Mouse (Mus musculus) hematopoietic stem cell, adult 5-6 weeks (primary cell): ENCODE results near the gene Gde1. TPM values are rescaled to one million over a fixed set of nuclear protein-coding genes. Genes with fewer than 3 reads are reported as not detected.

Source experiments
- ATAC-seq, 2 experiments: fragments of 125-278 bp in 1 of 2; replicated peaks in 1 of 2; 2 replicates each; pipeline ENCODE4 v1.8.0; 2016 to 2017; ENCODE audit warnings: inconsistent platforms in 2 of 2, mild to moderate bottlenecking in 2 of 2, moderate number of reproducible peaks in 2 of 2, low read depth in 1 of 2, moderate TSS enrichment in 1 of 2; ENCODE audit not compliant: low FRiP score in 2 of 2, poor library complexity in 2 of 2, severe bottlenecking in 2 of 2, insufficient read depth in 1 of 2, low TSS enrichment in 1 of 2
- total RNA-seq: library from RNA; stranded (forward); fragments of 172-1452, 232-1000 nt; gene quantifications from 2 replicates; pipeline ENCODE4 v1.2.3, GENCODE M21; 2017

Gene Gde1
- total RNA-seq, 1 experiment from 2014 or later: 30.0 TPM

DNA sequence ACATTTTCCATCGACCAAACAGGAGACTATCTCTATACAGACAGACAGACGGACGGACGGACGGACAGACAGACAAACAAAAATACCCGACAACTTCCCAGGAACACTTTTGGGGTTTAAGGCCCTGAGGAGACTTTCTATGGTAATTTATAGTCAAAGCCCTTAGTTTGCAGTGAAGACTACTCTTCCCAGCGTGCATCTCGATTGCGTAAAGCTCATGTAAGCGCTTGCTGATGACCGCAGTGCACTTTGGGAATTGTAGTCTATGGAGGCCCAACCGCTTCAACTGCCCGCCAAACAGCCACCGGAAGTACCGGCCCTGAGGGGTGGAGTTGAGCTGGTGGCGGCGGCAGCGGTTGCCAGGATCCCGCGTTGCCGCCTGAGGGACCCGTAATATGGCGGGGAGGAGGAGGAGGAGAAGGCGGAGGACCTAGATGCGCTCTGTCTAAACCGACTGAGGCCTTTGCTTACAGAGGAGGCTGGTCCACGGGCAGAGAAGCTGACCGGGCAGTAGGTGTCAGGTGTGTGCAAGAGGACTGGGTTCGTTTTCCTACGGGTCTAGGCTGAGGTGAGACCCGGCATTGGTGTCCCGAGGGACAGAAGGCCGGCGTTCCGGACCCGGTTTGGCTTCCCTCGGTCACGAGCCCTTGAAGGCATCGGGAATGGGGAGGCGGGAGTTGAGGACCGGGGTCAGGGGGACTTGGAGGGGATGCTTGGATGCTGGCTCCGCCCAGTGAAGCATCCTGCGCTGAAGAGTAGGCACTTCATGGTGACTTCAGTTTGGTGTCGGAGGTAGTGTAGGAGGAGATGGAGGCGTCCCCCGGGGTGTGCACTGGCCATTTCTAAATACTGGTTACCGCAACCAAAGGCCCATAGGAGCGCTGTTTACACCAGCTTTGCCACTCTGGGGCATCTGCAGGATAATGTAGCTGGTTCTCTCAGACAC lies 6.9 kb upstream of the Gde1 start, which contains the start of gene Ccp110:
TSS of gene Ccp110 (plus strand) at position 325 of the 946 bp plus-strand sequence.
- ATAC-seq: peak; percentile 100

DNA sequence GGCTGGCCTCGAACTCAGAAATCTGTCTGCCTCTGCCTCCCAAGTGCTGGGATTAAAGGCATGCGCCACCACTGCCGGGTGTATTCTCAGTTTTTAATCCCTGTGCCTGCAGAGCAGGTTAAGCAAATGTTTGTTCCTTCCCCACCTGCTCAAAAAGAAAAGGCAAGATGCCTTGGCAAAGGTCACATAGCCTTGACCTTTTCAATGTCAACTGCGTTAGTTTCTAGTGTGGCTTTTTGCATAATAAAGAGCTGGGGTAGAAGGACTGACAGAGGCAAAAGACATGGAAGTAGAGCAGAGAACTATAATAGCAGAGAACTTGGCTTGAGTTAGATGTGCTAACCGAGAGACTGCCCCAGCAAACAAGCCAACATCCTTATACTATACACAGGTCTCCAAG lies 5.2 kb upstream of the Gde1 start:
- ATAC-seq: no peak

DNA sequence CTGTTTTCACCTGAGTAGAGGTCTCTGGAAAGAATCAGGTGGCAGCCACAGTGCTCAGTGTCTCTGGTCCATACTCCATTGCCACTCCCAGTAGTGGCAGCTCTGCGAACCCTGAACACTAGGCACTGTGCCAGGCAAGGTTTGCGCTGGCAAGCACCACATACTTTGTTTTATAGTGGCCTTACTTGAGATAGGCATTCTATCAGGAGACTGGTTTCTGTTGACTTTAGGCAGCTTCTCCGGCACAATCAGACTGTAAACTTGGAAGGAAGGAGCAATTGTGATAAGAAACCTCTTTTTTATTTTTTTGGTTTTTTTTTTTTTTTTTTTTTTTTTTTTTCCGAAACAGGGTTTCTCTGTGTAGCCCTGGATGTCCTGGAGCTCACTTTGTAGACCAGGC lies 2.4 kb upstream of the Gde1 start:
- ATAC-seq: no peak

DNA sequence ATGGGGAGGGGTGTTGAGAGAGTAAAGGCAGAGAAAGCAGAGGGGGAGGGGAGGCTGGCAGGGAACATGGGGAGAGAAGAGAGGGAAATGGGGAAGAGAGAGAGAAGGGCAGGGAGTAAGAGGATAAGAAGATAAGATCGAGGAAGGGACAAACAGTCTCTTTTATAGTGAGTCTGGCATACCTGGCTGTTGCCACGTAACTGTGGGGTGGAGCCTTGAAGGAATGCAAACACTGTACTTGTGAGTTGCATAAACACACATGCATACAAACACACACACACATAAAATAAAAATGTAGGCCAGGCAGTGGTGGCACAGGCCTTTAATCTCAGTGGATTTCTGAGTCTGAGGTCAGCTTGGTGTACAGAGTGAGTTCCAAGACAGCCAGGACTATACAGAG lies 1.6 kb upstream of the Gde1 start:
- no peak for ATAC-seq

DNA sequence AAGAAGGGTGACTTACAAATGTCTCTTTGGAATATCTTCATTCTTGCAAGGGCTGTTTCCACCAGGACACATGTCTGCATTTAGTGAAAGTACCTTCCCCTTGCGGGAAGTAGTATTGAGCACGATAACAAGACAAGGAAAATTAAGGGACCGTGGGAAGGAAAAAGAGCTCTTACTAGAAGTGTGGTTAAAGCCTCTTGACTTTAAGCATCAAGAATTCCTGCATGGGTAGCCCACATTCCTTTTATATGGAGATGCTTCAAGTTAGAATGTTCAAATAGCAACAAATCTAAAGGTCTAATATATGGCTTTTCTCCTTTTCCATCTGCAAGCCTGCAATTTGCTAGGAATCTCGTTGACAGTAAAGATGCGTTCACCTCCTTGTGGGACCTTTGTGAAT lies 910 bp upstream of the Gde1 start:
- no peak for ATAC-seq

DNA sequence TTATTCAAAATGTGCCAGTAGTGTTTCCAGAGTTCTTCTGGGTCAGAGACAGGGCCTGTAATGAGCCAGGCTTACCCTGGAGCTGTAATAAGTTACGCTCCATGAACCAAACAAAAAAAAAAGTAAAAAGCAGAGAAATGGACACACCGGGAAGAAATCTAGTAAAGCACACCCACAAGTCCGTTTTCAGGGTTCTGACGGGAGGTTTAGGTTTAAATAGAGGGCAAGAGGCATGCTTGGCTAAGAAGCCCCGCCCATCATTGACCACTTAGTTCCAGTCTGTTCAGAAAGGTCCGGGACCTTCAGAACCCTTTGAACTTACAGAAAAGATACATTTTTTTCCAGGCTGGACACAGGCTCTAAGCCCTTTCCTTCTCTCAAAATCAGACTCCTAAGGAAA lies 473 bp upstream of the Gde1 start:
- no peak for ATAC-seq

DNA sequence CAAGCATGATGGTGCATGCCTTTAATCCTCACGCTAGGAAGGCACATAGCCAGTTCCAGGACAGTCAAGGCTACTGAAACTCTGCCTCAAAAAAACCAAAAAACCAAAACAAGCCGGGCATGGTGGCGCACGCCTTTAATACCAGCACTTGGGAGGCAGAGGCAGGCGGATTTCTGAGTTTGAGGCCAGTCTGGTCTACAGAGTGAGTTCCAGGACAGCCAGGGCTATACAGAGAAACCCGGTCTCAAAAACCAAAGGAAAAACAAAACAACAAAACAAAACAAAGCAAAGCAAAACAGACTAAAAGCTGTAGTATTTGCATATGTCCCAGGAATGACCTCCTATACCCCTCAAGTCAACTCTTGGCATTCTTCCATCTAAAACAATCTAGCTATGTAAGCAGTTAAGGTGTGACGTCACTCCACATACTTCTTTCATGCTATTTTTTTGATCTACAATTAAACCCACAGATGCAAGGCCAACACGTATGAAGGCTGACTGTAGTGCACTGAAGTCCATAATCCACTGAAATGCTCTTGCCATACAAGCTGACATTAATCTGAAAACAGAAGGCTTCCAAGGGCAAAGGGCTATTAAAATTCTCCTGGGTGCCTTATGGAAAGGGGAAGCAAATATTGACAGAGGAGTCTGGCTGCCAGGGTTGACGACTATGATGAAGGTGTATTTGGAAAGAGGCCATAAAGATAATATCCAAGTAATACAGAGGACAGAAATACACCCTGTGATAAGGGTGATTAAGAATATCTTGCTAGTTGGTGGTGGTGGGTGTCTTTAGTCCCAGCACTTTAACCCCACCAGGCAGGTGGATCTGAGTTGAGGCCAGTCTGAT lies 1.4 kb downstream of the Gde1 start:
- no peak for ATAC-seq

DNA sequence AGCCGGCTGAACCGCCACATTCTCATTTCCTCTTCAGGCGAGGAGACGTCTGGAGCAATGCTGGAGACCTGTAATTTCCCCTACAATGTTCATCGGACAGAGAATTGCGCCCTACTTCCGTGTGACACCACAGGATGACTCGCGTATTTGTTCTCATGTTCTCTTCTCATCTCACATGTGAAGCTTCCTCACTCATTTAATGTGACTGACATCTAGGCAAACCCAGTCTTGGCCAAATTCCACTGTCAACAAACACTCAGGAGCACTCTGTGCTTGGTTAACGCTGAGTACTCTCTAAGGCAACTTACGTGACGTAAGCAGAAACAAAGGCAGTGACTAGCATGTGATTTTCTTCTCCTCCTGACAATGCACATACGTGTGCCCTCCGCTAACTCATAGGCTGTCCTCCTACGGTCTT lies 2.4 kb downstream of the Gde1 start:
- peak in 1 of 2 experiments; percentile 46; a peak in 1 of 4 replicates for ATAC-seq

DNA sequence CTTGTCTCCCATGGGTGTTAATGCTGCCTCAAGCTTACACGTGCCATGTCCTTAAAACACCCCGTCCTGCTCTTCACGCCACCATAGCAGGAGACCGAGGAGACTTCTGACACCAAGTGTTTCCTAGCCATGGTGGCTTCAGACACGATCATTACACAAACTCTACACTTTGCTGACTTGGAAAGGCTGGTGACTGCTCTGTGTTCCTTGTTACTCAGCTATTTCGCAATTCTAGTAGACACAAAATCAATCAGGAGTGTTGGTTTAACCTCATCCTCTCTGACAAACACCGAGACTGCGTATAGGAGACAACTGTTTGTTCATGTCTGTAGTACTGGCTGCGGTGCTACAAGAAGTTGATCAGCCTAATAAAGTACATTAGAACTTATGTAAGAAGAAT lies 6.7 kb downstream of the Gde1 start:
- ATAC-seq: no peak

DNA sequence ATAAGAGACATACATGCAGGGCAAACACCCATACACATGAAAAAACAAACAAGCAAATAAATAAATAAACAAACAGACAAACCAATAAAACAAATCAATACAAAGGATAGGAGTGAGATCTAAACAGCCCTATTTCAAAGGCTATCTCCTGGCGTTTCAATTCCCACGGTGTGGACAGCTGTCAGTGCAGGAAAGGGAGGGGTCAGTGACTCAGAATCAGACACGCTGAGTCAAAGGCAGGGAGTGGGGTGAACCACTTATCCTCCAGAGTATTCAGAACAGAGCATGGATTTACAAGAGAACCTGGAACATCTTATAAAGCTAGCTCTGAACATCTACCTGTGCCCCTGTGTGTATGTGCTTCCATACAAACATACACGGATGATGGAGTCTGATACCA lies 8.4 kb downstream of the Gde1 start:
- ATAC-seq: no peak

DNA sequence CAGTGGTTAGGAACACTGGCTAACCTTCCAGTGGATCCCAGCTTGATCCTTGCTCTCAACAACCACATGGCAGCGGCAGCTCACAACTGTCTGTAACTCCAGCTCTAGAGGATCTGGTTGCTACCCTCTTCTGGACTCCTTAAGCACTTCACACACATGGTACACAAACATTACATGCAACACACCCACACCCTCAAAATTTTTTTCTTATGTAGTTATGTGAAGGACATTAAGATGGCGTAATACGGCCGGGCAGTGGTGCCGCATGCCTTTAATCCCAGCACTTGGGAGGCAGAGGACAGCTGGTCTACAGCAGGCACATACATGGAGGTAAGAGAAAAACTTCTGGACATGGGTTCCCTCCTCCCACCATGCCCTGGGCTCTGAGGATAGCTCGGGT lies 9.4 kb downstream of the Gde1 start:
- ATAC-seq: no peak

DNA sequence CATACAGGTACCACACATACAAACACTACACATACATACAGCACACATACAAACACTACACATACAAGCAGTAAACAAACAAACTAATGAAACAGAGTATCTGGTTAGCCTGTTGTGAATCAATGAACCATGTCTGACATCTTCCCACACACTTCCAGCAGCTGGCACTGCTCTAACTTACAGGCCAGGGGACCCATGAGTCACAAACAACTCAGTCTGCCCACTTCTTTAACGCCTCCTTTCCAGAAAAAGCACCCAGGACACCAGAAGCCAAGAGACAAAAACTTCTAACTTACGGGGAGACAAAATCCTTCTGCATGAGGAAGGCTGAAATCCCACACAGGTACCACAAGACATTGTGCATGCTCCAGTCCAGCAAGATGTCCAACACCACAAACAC lies 14.3 kb downstream of the Gde1 start:
- no peak for ATAC-seq

DNA sequence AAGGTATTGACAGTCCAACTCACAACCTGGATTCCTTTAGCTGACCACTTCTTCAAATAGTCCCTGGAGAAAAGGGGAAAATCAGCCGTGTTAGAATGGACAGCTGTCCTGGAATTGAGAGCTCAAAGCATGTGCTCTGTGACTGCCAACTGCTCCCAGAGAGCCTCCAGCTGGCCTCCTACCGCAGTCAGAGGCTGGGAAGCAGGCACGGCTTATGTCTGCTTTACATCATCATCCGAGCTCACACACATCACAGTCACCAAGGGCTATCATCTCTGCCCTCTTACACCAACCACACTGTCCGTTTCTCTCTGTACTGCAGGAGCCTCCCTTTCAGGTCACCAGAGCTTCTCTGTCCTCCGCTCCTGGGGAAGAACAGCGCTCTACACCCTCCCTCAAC lies 16.5 kb downstream of the Gde1 start:
- ATAC-seq: no peak

DNA sequence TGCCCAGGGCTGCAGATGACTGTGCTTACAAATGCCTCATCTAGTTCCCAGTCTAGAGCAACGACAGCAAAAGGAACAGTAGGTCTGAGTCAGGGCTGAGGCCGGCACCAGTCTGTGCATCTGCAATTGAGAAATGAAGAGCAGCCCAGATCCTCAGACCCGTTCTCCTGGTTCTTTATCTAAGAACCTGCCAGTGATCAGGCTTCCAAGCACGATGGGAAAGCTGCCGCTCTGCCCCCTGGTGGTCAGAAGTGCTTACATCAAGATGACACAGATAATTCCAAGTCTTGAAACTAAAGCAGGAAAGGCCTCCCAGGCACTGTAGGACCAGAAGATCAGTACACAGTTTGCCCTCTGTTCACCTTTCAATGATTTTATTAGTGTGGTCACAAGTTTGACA lies 17.4 kb downstream of the Gde1 start:
- peak; percentile 60 to 76 for ATAC-seq

DNA sequence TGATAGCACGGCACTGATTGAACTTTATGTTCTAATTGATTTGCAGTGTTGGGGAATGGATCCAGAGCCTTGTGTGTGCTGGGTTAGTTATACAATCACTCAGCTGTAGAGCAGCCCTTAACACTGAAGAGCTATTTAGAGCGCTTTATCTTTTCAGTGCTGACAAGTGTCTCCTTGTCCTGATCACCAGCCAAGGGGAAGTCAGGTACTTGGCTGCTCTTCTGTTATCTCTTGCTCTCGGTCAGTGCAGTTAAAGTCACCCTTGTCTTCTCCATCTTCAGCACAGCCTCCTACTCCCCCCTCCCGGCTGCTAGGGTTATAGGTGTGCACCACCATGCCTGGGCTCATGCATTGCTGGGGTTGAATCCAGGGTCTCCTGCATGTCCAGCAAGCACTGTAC lies 28.8 kb downstream of the Gde1 start:
- no peak for ATAC-seq

DNA sequence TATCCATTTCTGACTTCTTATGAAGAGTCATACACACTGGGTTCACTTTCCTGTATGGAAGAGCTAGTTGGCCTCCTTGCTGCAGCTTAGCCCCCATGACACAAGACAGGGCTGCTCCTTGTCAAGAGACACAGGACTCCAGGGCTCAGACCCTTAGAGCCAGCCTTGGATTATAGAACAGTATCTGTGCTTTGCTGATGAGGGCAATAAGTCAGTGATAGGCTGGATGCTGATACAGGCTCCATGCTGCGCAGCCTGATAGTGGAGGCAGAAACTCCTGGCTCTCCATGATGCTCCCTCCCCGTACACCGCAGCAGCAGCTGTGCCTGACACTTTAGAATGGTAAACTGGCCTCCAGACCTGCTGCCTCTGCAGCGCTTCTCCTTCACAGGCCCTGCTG lies 35.4 kb downstream of the Gde1 start:
- no peak for ATAC-seq

DNA sequence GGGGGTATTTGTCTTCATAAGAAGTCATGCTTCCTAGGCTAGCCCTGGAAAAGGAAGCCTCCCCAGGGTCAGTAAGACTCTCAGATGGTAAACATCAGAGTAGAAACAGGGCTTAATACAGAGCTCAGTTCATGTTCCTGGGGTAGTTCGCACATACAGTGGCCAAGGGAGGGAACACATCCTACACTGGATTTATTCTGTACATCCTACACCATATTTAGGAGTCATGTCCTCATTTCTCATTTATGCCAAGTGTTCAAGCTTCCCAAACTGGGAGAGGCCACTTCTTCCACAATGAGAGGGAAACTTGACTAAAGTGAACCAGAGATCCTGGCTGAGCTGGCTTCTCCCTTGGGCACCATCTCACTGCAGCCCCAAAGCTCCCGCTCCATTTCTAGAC lies 37.8 kb downstream of the Gde1 start:
- no peak for ATAC-seq

DNA sequence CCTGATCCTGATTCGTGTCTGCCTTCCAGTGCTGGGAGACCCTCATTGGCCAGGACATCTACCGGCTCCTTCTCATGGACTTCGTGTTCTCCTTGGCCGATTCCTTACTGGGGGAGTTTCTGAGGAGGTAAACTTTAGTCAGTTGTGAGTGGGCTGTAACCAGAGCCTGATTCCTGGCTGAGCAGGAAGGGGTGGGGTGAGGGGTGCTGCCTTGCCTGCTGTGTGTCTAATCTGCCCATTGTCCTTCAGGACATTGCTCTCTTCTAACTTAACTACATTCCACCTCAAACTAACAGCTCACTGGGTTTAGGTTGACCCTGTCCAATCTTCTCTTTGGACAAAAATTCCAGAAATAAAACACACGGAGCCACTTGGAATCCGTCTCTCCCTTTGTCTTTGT lies 48.8 kb downstream of the Gde1 start:
- no peak for ATAC-seq
